Mouse (Mus musculus) midbrain, embryonic 14.5 days (tissue): ENCODE data around the gene A330070K13Rik. TPM values are rescaled to one million over a fixed set of nuclear protein-coding genes. Genes with fewer than 3 reads are reported as not detected.
A peak's percentile ranks its signal among the peaks of the same experiment; 100 is the strongest.

Experiments used
- ATAC-seq: fragments of 200-750 bp; cut with Nextera tagmentation; 2 replicates; pipeline ENCODE4 v1.8.0; 2017; ENCODE audit warnings: moderate number of reproducible peaks, moderate library complexity; ENCODE audit not compliant: low FRiP score, low TSS enrichment
- DNase-seq: peaks from one replicate; pipeline ENCODE4 v3.0.0-alpha.2; 2015
- H3K27ac ChIP-seq: fragments of 300-500 bp; sonication (generic); replicated peaks from 2 replicates; pipeline ENCODE4 v1.5.1; 2014; ENCODE audit warnings: mild to moderate bottlenecking, low read depth, low read length, moderate library complexity
- H3K27me3 ChIP-seq: fragments of 300-500 bp; sonication (generic); 2 replicates; pipeline ENCODE4 v1.6.1; 2014; ENCODE audit warnings: low read length, control low read depth, mixed read lengths; ENCODE audit not compliant: control insufficient read depth, insufficient read depth
- H3K36me3 ChIP-seq: fragments of 300-500 bp; sonication (generic); 2 replicates; pipeline ENCODE4 v1.6.1; 2014; ENCODE audit warnings: low read length, control low read depth; ENCODE audit not compliant: control insufficient read depth, insufficient read depth
- H3K4me1 ChIP-seq: fragments of 300-500 bp; sonication (generic); 2 replicates; pipeline ENCODE4 v1.6.1; 2014; ENCODE audit warnings: mild to moderate bottlenecking, antibody characterized with exemption, low read length, control low read depth; ENCODE audit not compliant: control insufficient read depth, insufficient read depth
- H3K4me2 ChIP-seq: fragments of 300-500 bp; sonication (generic); 2 replicates; pipeline ENCODE4 v1.6.1; 2014; ENCODE audit warnings: mild to moderate bottlenecking, low read length, moderate library complexity
- H3K4me3 ChIP-seq: fragments of 300-500 bp; sonication (generic); replicated peaks from 2 replicates; pipeline ENCODE4 v1.5.1; 2014; ENCODE audit warnings: low read depth, low read length
- H3K9ac ChIP-seq: fragments of 300-500 bp; sonication (generic); replicated peaks from 2 replicates; pipeline ENCODE4 v1.6.1; 2014; ENCODE audit warnings: mild to moderate bottlenecking, low read length, moderate library complexity
- H3K9me3 ChIP-seq: fragments of 300-500 bp; sonication (generic); 2 replicates; pipeline ENCODE4 v1.6.1; 2016; ENCODE audit warnings: low read length, control low read depth, mixed read lengths; ENCODE audit not compliant: control insufficient read depth
- WGBS: fragments of 180-500 bp; shearing (Covaris S2); extraction: QIAGEN DNeasy Blood & Tissue Kit; methylation state at CpG from one replicate; pipeline ENCODE4 v1.1.7; 2014; 5-methylcytosine and 5-hydroxymethylcytosine counted together
- polyA plus RNA-seq: library from polyadenylated mRNA; unstranded; fragments of >200 nt; fragmentation: Nextera tagmentation; extraction: Ambion mirVana; gene quantifications from 2 replicates; pipeline ENCODE4 v1.2.1, GENCODE M21; 2014

The A330070K13Rik gene
- polyA plus RNA-seq, 1 experiment from 2014 or later = not detected

DNA sequence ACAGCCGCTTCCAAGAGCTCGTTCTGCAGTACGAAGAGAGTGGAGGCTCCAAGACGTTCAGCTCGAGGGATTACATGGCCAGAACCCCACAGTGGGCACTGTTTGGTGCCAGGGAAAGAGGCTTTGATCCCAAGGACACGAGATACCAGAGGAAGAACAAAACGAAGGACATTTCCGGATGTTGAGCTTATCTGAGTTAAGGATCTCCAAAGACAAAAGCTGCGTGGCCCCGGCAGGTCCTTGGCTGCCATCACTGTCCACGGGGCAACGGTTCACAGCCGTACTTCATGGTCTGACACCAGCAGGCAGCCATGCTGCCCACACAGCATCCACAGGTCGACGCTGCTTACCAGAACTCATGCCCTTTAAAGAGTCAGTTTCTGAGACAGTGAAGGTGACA, 43.8 kb downstream of the A330070K13Rik start:
- Histone ChIP-seq H3K9me3 (no peaks in the 10 kb centered on the region), H3K9ac (no peak overlapping the region), H3K4me2 (no peak overlapping the region), H3K36me3 (peaks cover 39% of the 10 kb centered on the region), H3K27ac (no peak overlapping the region), H3K27me3 (no peaks in the 10 kb centered on the region), H3K4me1 (no peaks in the 10 kb centered on the region), H3K4me3 (no peak overlapping the region)
- no peak for ATAC-seq
- 95% methylated on average over 15 of the region's 15 CpGs for WGBS
- no peak for DNase-seq

GRCm38 (mm10) chr5:130335462-130335861, 49.0 kb downstream of the A330070K13Rik start:
- Histone ChIP-seq H3K4me2 (no peak overlapping the region), H3K36me3 (peaks cover 29% of the 10 kb centered on the region), H3K4me3 (no peak overlapping the region), H3K9me3 (no peaks in the 10 kb centered on the region), H3K9ac (no peak overlapping the region), H3K4me1 (no peaks in the 10 kb centered on the region), H3K27ac (no peak overlapping the region), H3K27me3 (no peaks in the 10 kb centered on the region)
- DNase-seq = no peak
- ATAC-seq = no peak
- WGBS = over 99% methylated on average over 4 of the region's 4 CpGs

DNA sequence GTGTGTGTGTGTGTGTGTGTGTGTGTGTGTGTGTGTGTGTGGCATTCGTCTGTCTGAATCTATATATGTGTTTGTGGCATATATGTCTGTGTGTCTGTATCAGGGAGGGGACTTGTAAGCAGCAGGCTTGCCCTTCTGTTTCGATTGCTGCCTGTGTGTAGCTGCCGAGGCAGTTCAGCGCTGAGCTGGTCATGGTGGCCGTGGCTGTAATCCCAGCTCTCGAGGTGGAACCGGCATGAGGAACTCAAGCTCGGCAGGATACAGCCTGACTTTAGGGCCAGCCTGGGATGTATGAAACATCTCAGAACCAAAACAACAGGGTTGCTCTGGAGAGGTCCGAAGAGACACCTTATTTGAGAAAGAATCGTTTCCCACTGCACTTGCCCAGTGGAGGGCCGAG, 50.5 kb downstream of the A330070K13Rik start:
- no peak overlapping the region for H3K27ac ChIP-seq

GRCm38 (mm10) chr5:130333566-130333965, 50.9 kb downstream of the A330070K13Rik start:
- H3K9me3 ChIP-seq = no peaks in the 10 kb centered on the region
- H3K27ac ChIP-seq = 0 out of 2 replicates have a peak overlapping the region, but pooled peaks have one; percentile 5
- no peak overlapping the region for H3K4me3 ChIP-seq
- ATAC-seq (no peak), DNase-seq (no peak)
- no peak overlapping the region for H3K9ac ChIP-seq
- no peak overlapping the region for H3K4me2 ChIP-seq
- H3K36me3 ChIP-seq = peaks cover 24% of the 10 kb centered on the region
- 84% methylated on average over 7 of the region's 7 CpGs for WGBS
- H3K4me1 ChIP-seq = no peaks in the 10 kb centered on the region
- no peaks in the 10 kb centered on the region for H3K27me3 ChIP-seq

More for the DNA sequence above, 50.5 kb downstream of the A330070K13Rik start:
- DNase-seq = no peak
- no peaks in the 10 kb centered on the region for H3K27me3 ChIP-seq
- H3K4me2 ChIP-seq = no peak overlapping the region
- no peak overlapping the region for H3K4me3 ChIP-seq
- no peak overlapping the region for H3K9ac ChIP-seq
- ATAC-seq = no peak
- peaks cover 24% of the 10 kb centered on the region for H3K36me3 ChIP-seq
- no peaks in the 10 kb centered on the region for H3K9me3 ChIP-seq
- WGBS = 91% methylated on average over 11 of the region's 11 CpGs
- H3K4me1 ChIP-seq = no peaks in the 10 kb centered on the region

DNA sequence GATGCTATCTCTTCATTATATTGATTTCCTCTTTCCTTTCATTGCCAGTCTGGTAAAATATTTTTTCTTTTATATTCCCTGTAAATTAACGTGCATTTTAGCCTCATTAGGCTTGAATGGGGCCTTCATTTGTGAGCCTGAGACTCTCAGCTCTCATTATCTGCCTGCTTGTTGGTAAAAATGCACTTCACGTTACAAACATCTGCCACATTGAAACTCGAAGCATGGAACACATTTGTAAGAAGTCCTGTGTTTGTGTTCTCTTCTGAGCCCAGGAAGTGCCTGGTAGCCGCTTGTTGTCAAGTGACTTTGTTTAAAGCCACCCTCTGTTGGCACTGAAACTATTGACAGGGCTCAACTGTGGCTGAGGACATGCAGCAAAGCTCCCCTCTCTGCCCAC, 53.2 kb downstream of the A330070K13Rik start:
- Histone ChIP-seq H3K4me1 (no peaks in the 10 kb centered on the region), H3K27ac (no peak overlapping the region), H3K4me3 (no peak overlapping the region), H3K27me3 (no peaks in the 10 kb centered on the region), H3K9ac (no peak overlapping the region), H3K36me3 (peaks cover 12% of the 10 kb centered on the region), H3K4me2 (no peak overlapping the region), H3K9me3 (no peaks in the 10 kb centered on the region)
- ATAC-seq = no peak
- no peak for DNase-seq
- 76% methylated on average over 4 of the region's 4 CpGs for WGBS

GRCm38 (mm10) chr5:130330801-130331200, 53.6 kb downstream of the A330070K13Rik start:
- H3K36me3 ChIP-seq = peaks cover 12% of the 10 kb centered on the region
- H3K4me3 ChIP-seq = no peak overlapping the region
- 94% methylated on average over 4 of the region's 4 CpGs for WGBS
- ATAC-seq = no peak
- no peak for DNase-seq
- no peaks in the 10 kb centered on the region for H3K4me1 ChIP-seq
- H3K9ac ChIP-seq = no peak overlapping the region
- no peak overlapping the region for H3K4me2 ChIP-seq
- H3K9me3 ChIP-seq = no peaks in the 10 kb centered on the region
- H3K27me3 ChIP-seq = no peaks in the 10 kb centered on the region
- H3K27ac ChIP-seq = no peak overlapping the region

- no peak for ATAC-seq
- no peak for DNase-seq
Observed at GRCm38 (mm10) chr5:130329889-130330288, 54.5 kb downstream of the A330070K13Rik start.

More at GRCm38 (mm10) chr5:130329889-130330288, 54.5 kb downstream of the A330070K13Rik start:
- H3K9me3 ChIP-seq = no peaks in the 10 kb centered on the region
- no peaks in the 10 kb centered on the region for H3K27me3 ChIP-seq
- no peak overlapping the region for H3K9ac ChIP-seq
- WGBS = 89% methylated on average over 2 of the region's 2 CpGs
- no peak overlapping the region for H3K4me2 ChIP-seq
- H3K4me1 ChIP-seq = no peaks in the 10 kb centered on the region
- no peak overlapping the region for H3K4me3 ChIP-seq
- no peak overlapping the region for H3K27ac ChIP-seq
- H3K36me3 ChIP-seq = peaks cover 8% of the 10 kb centered on the region; the same call in 1 of the 2 replicates

Other genes starting within 250 kb of the A330070K13Rik start
- 14.8 and 15.5 TPM in 2 replicates for gene Kctd7, start 239.8 kb downstream of the A330070K13Rik start, polyA plus RNA-seq
- 38.9 and 40.3 TPM in 2 replicates for gene Rabgef1, start 212.8 kb downstream of the A330070K13Rik start, polyA plus RNA-seq
- 29.5 and 33.2 TPM in 2 replicates for gene Tmem248, start 167.6 kb downstream of the A330070K13Rik start, polyA plus RNA-seq
- 44.1 and 56.8 TPM in 2 replicates for gene Sbds, start 129.1 kb downstream of the A330070K13Rik start, polyA plus RNA-seq
- gene Tyw1, start 129.0 kb downstream of the A330070K13Rik start, polyA plus RNA-seq = 18.5 and 26.4 TPM in 2 replicates
- 8.4 and 15.6 TPM in 2 replicates for gene Caln1, start 15.2 kb downstream of the A330070K13Rik start, polyA plus RNA-seq